Mouse (Mus musculus): ENCODE results near the gene Hsf5.

Hsf5 gene

GRCm38 (mm10) chr11:87687246-87688225, 70.6 kb downstream of the Hsf5 start:
- DNase-seq (ENCODE audit: low spot score), result no peak

- DNase-seq (ENCODE audit: low spot score), result no peak
These were observed 71.7 kb downstream of the Hsf5 start for GRCm38 (mm10) chr11:87688478-87689203.

GRCm38 (mm10) chr11:87689402-87689808, 72.4 kb downstream of the Hsf5 start:
- peak; percentile 85 for DNase-seq (ENCODE audit: low spot score)

- DNase-seq (ENCODE audit: low spot score), result no peak
These were observed 73.2 kb downstream of the Hsf5 start for GRCm38 (mm10) chr11:87690054-87690740.

GRCm38 (mm10) chr11:87697131-87697682, 80.2 kb downstream of the Hsf5 start:
- DNase-seq (ENCODE audit: low spot score), result peak; percentile 34

- DNase-seq (ENCODE audit: low spot score), result no peak
These were observed 81.2 kb downstream of the Hsf5 start for GRCm38 (mm10) chr11:87698126-87698525.

GRCm38 (mm10) chr11:87701108-87701507, 84.1 kb downstream of the Hsf5 start:
- DNase-seq (ENCODE audit: low spot score), result no peak

- DNase-seq (ENCODE audit: low spot score), result no peak
These were observed 85.1 kb downstream of the Hsf5 start for GRCm38 (mm10) chr11:87701877-87702620.

- no peak for DNase-seq (ENCODE audit: low spot score)
These were observed 86.7 kb downstream of the Hsf5 start for GRCm38 (mm10) chr11:87703654-87704053.

GRCm38 (mm10) chr11:87704289-87704688, 87.3 kb downstream of the Hsf5 start:
- DNase-seq (ENCODE audit: low spot score), result no peak

GRCm38 (mm10) chr11:87707570-87707969, 90.6 kb downstream of the Hsf5 start:
- DNase-seq (ENCODE audit: low spot score), result no peak

GRCm38 (mm10) chr11:87708979-87709378, 92.0 kb downstream of the Hsf5 start:
- no peak for DNase-seq (ENCODE audit: low spot score)

All from urinary bladder, postnatal 14 days (tissue).